Mouse (Mus musculus): ENCODE data around the gene Sfxn3. TPM values are rescaled to one million over a fixed set of nuclear protein-coding genes. Genes with fewer than 3 reads are reported as not detected.

Gene Sfxn3
- polyA plus RNA-seq, 1 experiment from 2014 or later = 76.8 TPM

DNA sequence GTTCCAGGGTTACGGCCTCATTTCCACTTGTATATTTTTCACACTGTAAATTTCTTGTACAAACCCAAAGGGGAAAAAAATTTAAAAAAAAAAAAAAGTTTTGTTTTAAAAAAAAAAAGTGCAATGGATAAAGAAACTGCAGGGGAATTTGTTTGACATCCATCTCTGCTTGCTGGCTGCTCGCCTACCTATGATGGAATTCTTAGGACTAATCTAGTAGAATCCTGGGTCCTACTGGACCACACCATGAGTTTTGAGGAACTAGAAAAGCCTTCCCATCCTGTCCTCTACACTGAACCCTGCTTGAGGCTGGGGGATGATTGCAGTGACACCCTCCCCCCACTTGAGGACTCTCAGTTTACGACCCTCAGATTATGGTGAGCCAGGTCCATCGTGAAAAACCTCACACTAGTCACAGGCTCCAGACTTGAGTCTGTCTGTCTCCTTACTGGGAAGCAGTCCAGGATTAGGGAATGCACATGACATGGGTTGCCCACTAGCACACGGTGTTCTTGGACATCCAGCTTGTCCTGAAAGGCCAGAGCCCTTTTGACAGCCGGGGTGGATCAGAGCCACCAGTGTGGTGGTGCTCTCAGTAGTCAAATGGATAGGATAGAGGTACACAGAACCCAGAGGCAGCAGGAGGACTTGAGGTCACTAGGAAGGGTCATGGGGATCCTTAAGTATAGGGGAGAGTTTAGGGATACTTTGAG is 20.2 kb upstream of the Sfxn3 start:
- H3K36me3 ChIP-seq (ENCODE audit: control insufficient read depth, insufficient read depth, low read length) = peaks cover 21% of the 10 kb centered on the region; the same call in 1 of the 2 replicates
- ATAC-seq = no peak
- H3K9ac ChIP-seq (ENCODE audit: low read depth, low read length) = no peak overlapping the region
- no peaks in the 10 kb centered on the region for H3K27me3 ChIP-seq (replicated peaks; ENCODE audit: control insufficient read depth, insufficient read depth, low read length)
- no peaks in the 10 kb centered on the region for H3K4me1 ChIP-seq (ENCODE audit: control insufficient read depth, insufficient read depth, low read depth, low read length)
- no peaks in the 10 kb centered on the region for H3K9me3 ChIP-seq (ENCODE audit: control insufficient read depth, low read length)
- H3K27ac ChIP-seq (ENCODE audit: low read depth, low read length) = no peak overlapping the region
- H3K4me2 ChIP-seq (ENCODE audit: low read length) = no peak overlapping the region
- no peak overlapping the region for H3K4me3 ChIP-seq (ENCODE audit: low read length)
- WGBS = 83% methylated on average over 6 of the region's 6 CpGs

GRCm38 (mm10) chr19:45027848-45028247 is 19.5 kb upstream of the Sfxn3 start:
- Histone ChIP-seq H3K36me3 (ENCODE audit: control insufficient read depth, insufficient read depth, low read length) (peaks cover 21% of the 10 kb centered on the region; the same call in 1 of the 2 replicates), H3K9me3 (ENCODE audit: control insufficient read depth, low read length) (no peaks in the 10 kb centered on the region), H3K27me3 (replicated peaks; ENCODE audit: control insufficient read depth, insufficient read depth, low read length) (no peaks in the 10 kb centered on the region), H3K4me2 (ENCODE audit: low read length) (no peak overlapping the region), H3K9ac (ENCODE audit: low read depth, low read length) (no peak overlapping the region), H3K27ac (ENCODE audit: low read depth, low read length) (no peak overlapping the region), H3K4me3 (ENCODE audit: low read length) (no peak overlapping the region), H3K4me1 (ENCODE audit: control insufficient read depth, insufficient read depth, low read depth, low read length) (no peaks in the 10 kb centered on the region; the same call in 1 of the 2 replicates)
- 78% methylated on average over 6 of the region's 6 CpGs for WGBS
- ATAC-seq = no peak

- 51% methylated on average over 19 of the region's 19 CpGs for WGBS
- peaks cover 18% of the 10 kb centered on the region; the same call in 1 of the 2 replicates for H3K36me3 ChIP-seq (ENCODE audit: control insufficient read depth, insufficient read depth, low read length)
- no peak overlapping the region for H3K27ac ChIP-seq (ENCODE audit: low read depth, low read length)
- no peak overlapping the region for H3K4me2 ChIP-seq (ENCODE audit: low read length)
- H3K9ac ChIP-seq (ENCODE audit: low read depth, low read length) = no peak overlapping the region
- ATAC-seq = no peak
- no peak overlapping the region for H3K4me3 ChIP-seq (ENCODE audit: low read length)
- no peaks in the 10 kb centered on the region for H3K27me3 ChIP-seq (replicated peaks; ENCODE audit: control insufficient read depth, insufficient read depth, low read length)
- H3K9me3 ChIP-seq (ENCODE audit: control insufficient read depth, low read length) = no peaks in the 10 kb centered on the region
- H3K4me1 ChIP-seq (ENCODE audit: control insufficient read depth, insufficient read depth, low read depth, low read length) = no peaks in the 10 kb centered on the region; the same call in 1 of the 2 replicates
Measured at GRCm38 (mm10) chr19:45028746-45029145, 18.6 kb upstream of the Sfxn3 start.

DNA sequence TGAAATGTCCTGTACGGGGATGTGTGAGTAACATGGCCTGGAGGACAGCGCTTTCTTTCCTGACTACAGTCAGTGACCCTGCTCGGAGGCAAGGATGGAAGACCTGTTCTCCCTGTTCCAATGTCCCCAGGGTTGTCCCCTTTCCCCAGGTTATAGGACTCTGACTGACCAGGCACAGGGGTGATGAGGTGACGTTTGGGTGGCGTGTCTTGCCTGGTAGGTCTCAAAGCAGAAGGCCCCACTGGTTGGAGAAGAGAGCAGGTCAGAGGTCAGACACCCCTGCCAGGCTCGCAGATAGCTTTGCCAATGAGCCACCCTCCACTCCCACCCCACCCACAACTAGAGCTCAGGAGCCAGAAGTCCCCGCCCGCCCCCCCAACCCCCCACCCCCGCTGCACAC is 17.7 kb upstream of the Sfxn3 start:
- H3K9ac ChIP-seq (ENCODE audit: low read depth, low read length) = no peak overlapping the region
- no peak overlapping the region for H3K27ac ChIP-seq (ENCODE audit: low read depth, low read length)
- ATAC-seq = no peak
- no peak overlapping the region for H3K4me2 ChIP-seq (ENCODE audit: low read length)
- no peaks in the 10 kb centered on the region; the same call in 1 of the 2 replicates for H3K4me1 ChIP-seq (ENCODE audit: control insufficient read depth, insufficient read depth, low read depth, low read length)
- no peak overlapping the region for H3K4me3 ChIP-seq (ENCODE audit: low read length)
- no peaks in the 10 kb centered on the region for H3K27me3 ChIP-seq (replicated peaks; ENCODE audit: control insufficient read depth, insufficient read depth, low read length)
- H3K9me3 ChIP-seq (ENCODE audit: control insufficient read depth, low read length) = no peaks in the 10 kb centered on the region
- WGBS = 57% methylated on average over 9 of the region's 9 CpGs
- peaks cover 15% of the 10 kb centered on the region; the same call in 1 of the 2 replicates for H3K36me3 ChIP-seq (ENCODE audit: control insufficient read depth, insufficient read depth, low read length)

- no peak overlapping the region for H3K4me2 ChIP-seq (ENCODE audit: low read length)
- 42% methylated on average over 8 of the region's 8 CpGs for whole genome bisulfite sequencing
- H3K4me3 ChIP-seq (ENCODE audit: low read length) = no peak overlapping the region
- peaks cover 13% of the 10 kb centered on the region; the same call in 1 of the 2 replicates for H3K36me3 ChIP-seq (ENCODE audit: control insufficient read depth, insufficient read depth, low read length)
- H3K9me3 ChIP-seq (ENCODE audit: control insufficient read depth, low read length) = no peaks in the 10 kb centered on the region
- no peaks in the 10 kb centered on the region for H3K27me3 ChIP-seq (replicated peaks; ENCODE audit: control insufficient read depth, insufficient read depth, low read length)
- H3K9ac ChIP-seq (ENCODE audit: low read depth, low read length) = no peak overlapping the region
- H3K4me1 ChIP-seq (ENCODE audit: control insufficient read depth, insufficient read depth, low read depth, low read length) = no peaks in the 10 kb centered on the region; the same call in 1 of the 2 replicates
- ATAC-seq = no peak
- H3K27ac ChIP-seq (ENCODE audit: low read depth, low read length) = no peak overlapping the region
Measured at GRCm38 (mm10) chr19:45030111-45030510, 17.2 kb upstream of the Sfxn3 start.

DNA sequence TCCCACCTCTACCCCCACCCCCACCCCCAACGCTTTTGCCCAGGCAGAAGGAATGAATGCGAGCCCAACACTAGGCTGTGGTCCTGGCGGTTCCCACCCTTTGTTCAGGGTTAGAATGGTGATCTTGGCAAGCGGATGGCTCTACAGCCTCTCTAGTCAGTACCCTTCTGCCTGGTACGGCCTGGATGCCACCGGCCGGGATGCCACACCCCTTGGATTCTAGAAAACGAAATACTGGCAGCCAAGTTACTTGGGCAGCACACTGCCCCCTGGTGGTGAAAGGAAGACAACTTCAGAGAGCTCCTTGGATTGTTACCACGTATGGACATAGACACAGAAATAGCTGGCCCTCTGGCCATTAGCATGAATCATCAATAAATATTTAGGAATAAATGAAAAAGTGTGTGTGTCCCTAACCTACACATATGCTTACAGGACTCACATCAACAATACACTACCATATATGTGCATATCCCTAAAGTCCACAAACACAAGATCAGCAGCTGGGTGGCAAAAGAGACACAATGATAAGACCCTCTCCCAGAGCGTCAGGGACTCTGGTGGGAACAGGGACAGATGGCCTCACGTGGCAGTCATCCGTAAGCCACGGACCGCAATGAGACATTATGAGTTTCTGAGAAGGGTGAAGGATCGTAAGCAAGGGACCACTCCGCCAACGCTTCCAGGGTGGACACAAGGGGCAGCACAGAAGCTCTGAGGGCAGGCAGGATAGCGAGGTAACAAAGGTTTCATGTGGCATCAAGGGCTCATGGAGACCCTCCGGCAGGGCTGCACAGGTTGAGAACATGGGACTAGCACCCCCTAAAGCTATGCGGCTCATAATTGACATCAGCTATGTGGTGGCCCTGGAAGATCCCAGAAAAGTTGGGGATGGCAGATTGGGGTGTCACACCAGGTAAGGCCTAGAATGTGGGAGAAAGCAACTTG is 16.3 kb upstream of the Sfxn3 start:
- no peak overlapping the region for H3K4me3 ChIP-seq (ENCODE audit: low read length)
- no peaks in the 10 kb centered on the region for H3K27me3 ChIP-seq (replicated peaks; ENCODE audit: control insufficient read depth, insufficient read depth, low read length)
- peak overlapping the region; percentile 43 for H3K4me2 ChIP-seq (ENCODE audit: low read length)
- H3K36me3 ChIP-seq (ENCODE audit: control insufficient read depth, insufficient read depth, low read length) = peaks cover 6% of the 10 kb centered on the region; the same call in 1 of the 2 replicates
- H3K4me1 ChIP-seq (ENCODE audit: control insufficient read depth, insufficient read depth, low read depth, low read length) = no peaks in the 10 kb centered on the region; the same call in 1 of the 2 replicates
- peak; percentile 51 for ATAC-seq
- no peaks in the 10 kb centered on the region for H3K9me3 ChIP-seq (ENCODE audit: control insufficient read depth, low read length)
- no peak overlapping the region for H3K27ac ChIP-seq (ENCODE audit: low read depth, low read length)
- H3K9ac ChIP-seq (ENCODE audit: low read depth, low read length) = no peak overlapping the region
- WGBS = 42% methylated on average over 20 of the region's 20 CpGs

- WGBS = 13% methylated on average over 4 of the region's 4 CpGs
- Histone ChIP-seq H3K27ac (ENCODE audit: low read depth, low read length) (no peak overlapping the region), H3K4me3 (ENCODE audit: low read length) (no peak overlapping the region), H3K36me3 (ENCODE audit: control insufficient read depth, insufficient read depth, low read length) (no peaks in the 10 kb centered on the region), H3K4me1 (ENCODE audit: control insufficient read depth, insufficient read depth, low read depth, low read length) (no peaks in the 10 kb centered on the region; the same call in 1 of the 2 replicates), H3K4me2 (ENCODE audit: low read length) (no peak overlapping the region), H3K27me3 (replicated peaks; ENCODE audit: control insufficient read depth, insufficient read depth, low read length) (no peaks in the 10 kb centered on the region), H3K9me3 (ENCODE audit: control insufficient read depth, low read length) (no peaks in the 10 kb centered on the region), H3K9ac (ENCODE audit: low read depth, low read length) (no peak overlapping the region)
- peak; percentile 40 for ATAC-seq
Measured at GRCm38 (mm10) chr19:45031780-45032179, 15.5 kb upstream of the Sfxn3 start.

DNA sequence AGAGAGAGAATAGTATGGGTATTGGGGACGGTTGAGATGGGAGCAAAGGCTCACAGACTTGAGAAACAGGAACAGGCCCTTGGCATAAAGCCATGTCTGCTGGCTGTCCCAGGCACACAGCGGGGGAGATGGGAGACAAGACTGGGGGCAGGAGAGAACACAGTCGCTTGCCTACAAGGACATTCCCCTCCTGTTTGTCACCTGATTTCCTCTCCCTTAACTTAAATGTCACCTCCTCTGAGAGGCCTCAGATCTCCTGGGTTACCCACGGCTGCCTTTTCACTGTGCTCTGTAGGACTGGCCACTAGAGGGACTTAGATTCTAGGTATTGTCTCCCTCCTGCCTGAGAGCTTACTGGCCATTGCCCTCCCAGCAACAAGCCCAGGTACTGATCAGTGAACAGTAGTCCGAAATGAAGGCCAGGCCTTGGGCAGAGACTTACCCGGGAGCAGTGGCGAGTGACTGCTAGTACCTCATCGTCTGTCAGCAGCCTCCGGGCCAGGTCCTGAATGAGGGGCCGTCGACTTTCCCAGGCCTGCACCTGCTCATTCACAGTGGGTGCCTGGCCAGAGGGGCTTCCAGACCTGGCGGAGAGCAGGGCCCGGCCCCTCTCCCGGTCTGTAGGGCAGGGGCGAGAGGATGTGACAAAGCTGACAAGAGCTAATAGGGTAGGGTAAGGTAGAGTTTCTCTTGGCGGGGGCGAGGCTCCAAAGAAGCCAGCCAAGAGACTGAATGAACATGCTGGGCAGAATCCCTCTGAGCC is 14.6 kb upstream of the Sfxn3 start:
- Histone ChIP-seq H3K4me2 (ENCODE audit: low read length) (no peak overlapping the region), H3K9me3 (ENCODE audit: control insufficient read depth, low read length) (no peaks in the 10 kb centered on the region), H3K9ac (ENCODE audit: low read depth, low read length) (0 out of 2 replicates have a peak overlapping the region, but pooled peaks have one; percentile 8), H3K27me3 (replicated peaks; ENCODE audit: control insufficient read depth, insufficient read depth, low read length) (no peaks in the 10 kb centered on the region), H3K27ac (ENCODE audit: low read depth, low read length) (0 out of 2 replicates have a peak overlapping the region, but pooled peaks have one; percentile 12), H3K36me3 (ENCODE audit: control insufficient read depth, insufficient read depth, low read length) (no peaks in the 10 kb centered on the region), H3K4me1 (ENCODE audit: control insufficient read depth, insufficient read depth, low read depth, low read length) (no peaks in the 10 kb centered on the region; the same call in 1 of the 2 replicates), H3K4me3 (ENCODE audit: low read length) (no peak overlapping the region)
- WGBS = 48% methylated on average over 17 of the region's 17 CpGs
- ATAC-seq = no peak

All from hindbrain, embryonic 16.5 days (tissue).